ENCODE assay signal across 23 mouse cellular contexts in genomic region chr13:104794421-104794820, GRCm38 (mm10). TPM values are rescaled to one million over a fixed set of nuclear protein-coding genes. Genes with fewer than 3 reads are reported as not detected.
DNase-seq lines count a peak whose midpoint lies in the region; ATAC-seq lines count a peak whose summit lies in the region.
"Had no signal": no experiment of that assay in that cellular context is flagged by ENCODE, and none has a peak within 500 bp of the region (broad histone marks: within the 10 kb centered on the region; RNA-seq: fewer than 3 reads in every experiment).

No protein-coding gene starts in this region.

- no peak overlapping the region for H3K27ac ChIP-seq in forebrain, embryonic 10.5 days
- H3K27ac ChIP-seq: gastrocnemius, adult 2 months; hindbrain, embryonic 12.5 days; hindbrain, embryonic 15.5 days had no signal

- peaks cover 23% of the 10 kb centered on the region for H3K36me3 ChIP-seq in forebrain, embryonic 10.5 days (replicated peaks)

- no peaks in the 10 kb centered on the region for H3K9me3 ChIP-seq in forebrain, embryonic 10.5 days
- H3K9me3 ChIP-seq: G1E; hindbrain, embryonic 12.5 days; hindbrain, embryonic 15.5 days had no signal

- no peaks in the 10 kb centered on the region for H3K4me1 ChIP-seq in forebrain, embryonic 10.5 days
- H3K4me1 ChIP-seq: hindbrain, embryonic 12.5 days; hindbrain, embryonic 15.5 days had no signal

- WGBS in forebrain, embryonic 10.5 days = 95% methylated on average over 3 of the region's 3 CpGs

- no peaks in the 10 kb centered on the region for H3K27me3 ChIP-seq in forebrain, embryonic 10.5 days (ENCODE audit: poor library complexity, severe bottlenecking)
- H3K27me3 ChIP-seq: CH12.LX; hindbrain, embryonic 12.5 days; hindbrain, embryonic 15.5 days had no signal

- ATAC-seq in megakaryocyte, adult 5-6 weeks (ENCODE audit: poor library complexity, severe bottlenecking) = peak; percentile 75
- ATAC-seq in monocyte, adult 5-6 weeks (replicated peaks; ENCODE audit: insufficient number of reproducible peaks, low FRiP score, low TSS enrichment, poor library complexity, severe bottlenecking) = peak; percentile 59; the same call in 1 of the 2 replicates
- ATAC-seq: forebrain, embryonic 14.5 days; forebrain, postnatal 0 days had no signal

- H3K4me3 ChIP-seq in forebrain, embryonic 10.5 days = no peak overlapping the region
- H3K4me3 ChIP-seq: gastrocnemius, adult 2 months; hindbrain, embryonic 12.5 days; hindbrain, embryonic 15.5 days had no signal

- peak; percentile 8 for DNase-seq in lung, postnatal 36 days
- no peak for DNase-seq in lung, postnatal 25 days (ENCODE audit: low spot score)
- DNase-seq in urinary bladder, postnatal 36 days (ENCODE audit: low spot score in 2 of 2) = no peak
- DNase-seq in forebrain, embryonic 10.5 days (ENCODE audit: extremely low spot score, low spot score) = no peak
- no peak for DNase-seq in spleen, postnatal 10 days (ENCODE audit: low spot score in 2 of 2)
- DNase-seq: adrenal gland, adult 2 months; adrenal gland, postnatal 14 days; B cell, adult 2 months; cerebellum, adult 11-12 months; cerebellum, adult 8-10 months; cerebellum, postnatal 10 days; cerebellum, postnatal 36 days; forebrain, postnatal 0 days; gastrocnemius, adult 2 months; gastrocnemius, postnatal 36 days; heart, adult 11 months had no signal

RNA-seq across cellular contexts. Expression of gene Srek1ip1, which starts 2.1 kb away (rescaled TPM):
- total RNA-seq in megakaryocyte, adult 5-6 weeks (2015) = 18.1 and 23.4 TPM in 2 replicates
- total RNA-seq in megakaryocyte, adult 5-6 weeks (2017) = 17.9 and 20.3 TPM in 2 replicates
- total RNA-seq in monocyte, adult 5-6 weeks (2017) = 7.6 to 16.6 TPM (median 9.7 TPM) in 3 replicates
- polyA plus RNA-seq in forebrain, embryonic 10.5 days (2016; fragmentation: Nextera tagmentation; extraction: Ambion mirVana) = 18.3 and 20.0 TPM in 2 replicates

RNA-seq across cellular contexts. Expression of gene Cwc27, which starts 22.5 kb away (rescaled TPM):
- total RNA-seq in megakaryocyte, adult 5-6 weeks (2015) = 18.8 and 21.8 TPM in 2 replicates
- 24.2 and 33.1 TPM in 2 replicates for total RNA-seq in megakaryocyte, adult 5-6 weeks (2017)
- total RNA-seq in monocyte, adult 5-6 weeks (2017) = 19.5 to 39.2 TPM (median 33.1 TPM) in 3 replicates
- 33.6 and 35.1 TPM in 2 replicates for polyA plus RNA-seq in forebrain, embryonic 10.5 days (2016; fragmentation: Nextera tagmentation; extraction: Ambion mirVana)
